In the genomic region with DNA sequence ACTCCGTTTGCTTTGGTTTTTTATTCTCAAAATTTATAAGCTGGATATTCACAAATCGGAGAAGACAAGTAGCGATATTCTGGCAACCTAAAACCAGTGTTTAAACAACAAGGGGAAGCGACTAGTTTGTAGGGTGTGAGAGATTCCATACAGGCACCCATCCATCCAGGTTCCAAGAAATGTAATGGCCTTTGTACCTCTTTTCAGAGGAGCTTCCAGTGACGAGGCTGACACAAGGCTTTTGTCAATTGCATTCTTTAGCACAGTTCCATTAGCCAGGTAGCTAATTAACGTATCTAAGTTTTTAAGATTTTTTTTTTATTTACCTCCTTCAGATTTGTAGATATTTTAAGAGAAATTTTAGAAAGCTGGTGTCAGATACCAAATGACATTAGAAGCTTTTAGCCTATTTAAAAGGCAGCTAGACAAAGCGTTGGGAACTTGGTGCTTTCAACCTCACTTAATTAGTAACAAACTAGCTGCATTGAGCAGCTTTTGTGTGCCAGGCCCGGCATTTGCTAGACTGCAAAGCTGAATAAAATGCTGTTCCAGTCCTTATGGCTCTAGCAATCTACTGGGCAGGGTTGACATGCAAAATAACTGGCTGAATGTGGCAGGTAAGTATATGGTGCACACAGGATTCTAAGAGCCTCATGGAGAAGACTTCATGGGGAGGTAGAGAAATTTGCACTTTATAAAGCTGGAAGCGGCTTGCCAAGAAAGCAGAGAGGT, we compare ENCODE assay signal across 18 mouse cellular contexts. TPM values are rescaled to one million over a fixed set of nuclear protein-coding genes. Genes with fewer than 3 reads are reported as not detected.
DNase-seq lines count a peak whose midpoint lies in the region; ATAC-seq lines count a peak whose summit lies in the region.
"Had no signal": no experiment of that assay in that cellular context is flagged by ENCODE, and none has a peak within 500 bp of the region (broad histone marks: within the 10 kb centered on the region; RNA-seq: fewer than 3 reads in every experiment).

No protein-coding gene starts in this region.

- ATAC-seq in midbrain, embryonic 11.5 days (ENCODE audit: low FRiP score) = no peak
- no peak for ATAC-seq in midbrain, embryonic 15.5 days (replicated peaks)
- ATAC-seq in forebrain, embryonic 16.5 days = peak; percentile 58
- ATAC-seq in inflammation-experienced regulatory T-cells, adult 6 months = no peak
- ATAC-seq: intestine, embryonic 15.5 days had no signal

- no peak overlapping the region for H3K4me2 ChIP-seq in midbrain, embryonic 11.5 days
- no peak overlapping the region for H3K4me2 ChIP-seq in midbrain, embryonic 15.5 days
- H3K4me2 ChIP-seq in forebrain, embryonic 16.5 days (ENCODE audit: low read length) = no peak overlapping the region
- H3K4me2 ChIP-seq: heart, embryonic 13.5 days; hindbrain, embryonic 13.5 days; intestine, embryonic 15.5 days; liver, embryonic 11.5 days had no signal

- H3K27me3 ChIP-seq in midbrain, embryonic 11.5 days (ENCODE audit: control insufficient read depth, insufficient read depth, low read length) = no peaks in the 10 kb centered on the region
- no peaks in the 10 kb centered on the region for H3K27me3 ChIP-seq in midbrain, embryonic 15.5 days (replicated peaks)
- no peaks in the 10 kb centered on the region for H3K27me3 ChIP-seq in forebrain, embryonic 16.5 days (replicated peaks; ENCODE audit: control insufficient read depth, insufficient read depth, low read length)
- H3K27me3 ChIP-seq: heart, embryonic 13.5 days; hindbrain, embryonic 13.5 days; intestine, embryonic 15.5 days had no signal

- H3K4me1 ChIP-seq in midbrain, embryonic 11.5 days (ENCODE audit: control insufficient read depth, insufficient read depth, low read length) = no peaks in the 10 kb centered on the region; the same call in 1 of the 2 replicates
- peaks cover 19% of the 10 kb centered on the region for H3K4me1 ChIP-seq in midbrain, embryonic 15.5 days
- peaks cover 27% of the 10 kb centered on the region for H3K4me1 ChIP-seq in forebrain, embryonic 16.5 days (replicated peaks; ENCODE audit: control insufficient read depth, insufficient read depth, low read length)

- no peak overlapping the region for H3K4me3 ChIP-seq in midbrain, embryonic 11.5 days (ENCODE audit: low read depth, low read length)
- no peak overlapping the region for H3K4me3 ChIP-seq in midbrain, embryonic 15.5 days
- no peak overlapping the region for H3K4me3 ChIP-seq in forebrain, embryonic 16.5 days (replicated peaks; ENCODE audit: low read length)
- H3K4me3 ChIP-seq: heart, embryonic 13.5 days; hindbrain, embryonic 13.5 days; intestine, embryonic 15.5 days; layer of hippocampus, adult 2 months had no signal

- 69% methylated on average over 9 of the region's 9 CpGs for WGBS in midbrain, embryonic 11.5 days
- 64% methylated on average over 9 of the region's 9 CpGs for WGBS in midbrain, embryonic 15.5 days
- 21% methylated on average over 9 of the region's 9 CpGs for WGBS in forebrain, embryonic 16.5 days

- no peak overlapping the region for H3K27ac ChIP-seq in midbrain, embryonic 11.5 days (ENCODE audit: low read depth, low read length)
- H3K27ac ChIP-seq in midbrain, embryonic 15.5 days = no peak overlapping the region
- H3K27ac ChIP-seq in forebrain, embryonic 16.5 days (ENCODE audit: low read length) = peak overlapping the region; percentile 68
- H3K27ac ChIP-seq: heart, embryonic 13.5 days; hindbrain, embryonic 13.5 days; intestine, embryonic 15.5 days; layer of hippocampus, adult 2 months had no signal

- H3K9me3 ChIP-seq in midbrain, embryonic 11.5 days (ENCODE audit: control insufficient read depth, low read length) = no peaks in the 10 kb centered on the region
- H3K9me3 ChIP-seq in midbrain, embryonic 15.5 days = no peaks in the 10 kb centered on the region
- no peaks in the 10 kb centered on the region for H3K9me3 ChIP-seq in forebrain, embryonic 16.5 days (ENCODE audit: control insufficient read depth, low read length)
- H3K9me3 ChIP-seq: heart, embryonic 13.5 days; hindbrain, embryonic 13.5 days; intestine, embryonic 15.5 days had no signal

- H3K9ac ChIP-seq in midbrain, embryonic 11.5 days (ENCODE audit: low read length) = no peak overlapping the region
- no peak overlapping the region for H3K9ac ChIP-seq in midbrain, embryonic 15.5 days
- no peak overlapping the region for H3K9ac ChIP-seq in forebrain, embryonic 16.5 days (replicated peaks; ENCODE audit: low read depth, low read length)
- H3K9ac ChIP-seq: heart, embryonic 13.5 days; hindbrain, embryonic 13.5 days; intestine, embryonic 15.5 days had no signal

- peak; percentile 32 for DNase-seq in kidney, adult 11 months
- DNase-seq in kidney, postnatal 14 days = no peak
- peak; percentile 62 for DNase-seq in midbrain, embryonic 11.5 days (ENCODE audit: low spot score, missing footprints)
- no peak for DNase-seq in urinary bladder, postnatal 36 days (ENCODE audit: low spot score in 2 of 2)
- DNase-seq: cerebellum, adult 9-11 months; gastrocnemius, postnatal 10 days; lung, adult 18-20 months; lung, postnatal 36 days; thymus, postnatal 14 days had no signal

- H3K36me3 ChIP-seq in midbrain, embryonic 11.5 days (ENCODE audit: control insufficient read depth, insufficient read depth, low read length) = no peaks in the 10 kb centered on the region
- no peaks in the 10 kb centered on the region for H3K36me3 ChIP-seq in midbrain, embryonic 15.5 days (replicated peaks)
- no peaks in the 10 kb centered on the region for H3K36me3 ChIP-seq in forebrain, embryonic 16.5 days (ENCODE audit: control insufficient read depth, insufficient read depth)
- H3K36me3 ChIP-seq: G1E; heart, embryonic 13.5 days; hindbrain, embryonic 13.5 days; intestine, embryonic 15.5 days had no signal

RNA-seq across cellular contexts. Expression of a gene that starts 46.6 kb away (rescaled TPM):
- 12.8 and 14.2 TPM in 2 replicates for polyA plus RNA-seq in midbrain, embryonic 11.5 days (2014; fragmentation: Nextera tagmentation; extraction: Ambion mirVana)
- 23.5 and 24.7 TPM in 2 replicates for polyA plus RNA-seq in midbrain, embryonic 15.5 days (2015; fragmentation: Nextera tagmentation; extraction: Ambion mirVana)
- polyA plus RNA-seq in forebrain, embryonic 16.5 days (2015; fragmentation: Nextera tagmentation; extraction: Ambion mirVana) = 36.3 and 41.4 TPM in 2 replicates
- not detected for polyA plus RNA-seq in inflammation-experienced regulatory T-cells, adult 6 months (2017; shearing (Covaris generic))
- polyA plus RNA-seq: G1E had no signal

Comparison
In these comparisons a context has a peak if more than half of its experiments do, and no peak if none do; other contexts are left out.
1. DNase-seq: peak in kidney, adult 11 months (single experiment) and midbrain, embryonic 11.5 days (single experiment); none in kidney, postnatal 14 days (single experiment) and urinary bladder, postnatal 36 days (0 of 2).
2. RNA of a gene that starts 46.6 kb away (polyA plus RNA-seq): 36.3 to 41.4 TPM in forebrain, embryonic 16.5 days, 23.5 to 24.7 TPM in midbrain, embryonic 15.5 days and 12.8 to 14.2 TPM in midbrain, embryonic 11.5 days; not detected in inflammation-experienced regulatory T-cells, adult 6 months; every median in the first group is over 10 times any median in the second.